Mouse (Mus musculus) embryonic facial prominence, embryonic 10.5 days (tissue): ENCODE results near the gene Gm17364. TPM values are rescaled to one million over a fixed set of nuclear protein-coding genes. Genes with fewer than 3 reads are reported as not detected.

Experiments
- DNase-seq: peaks from one replicate; pipeline ENCODE4 v3.0.0-alpha.2; 2017; ENCODE audit warnings: low spot score
- H3K27ac ChIP-seq: fragments of 300-500 bp; sonication (generic); replicated peaks from 2 replicates; pipeline ENCODE4 v1.5.1; 2016; ENCODE audit warnings: mild to moderate bottlenecking
- H3K27me3 ChIP-seq: fragments of 300-500 bp; sonication (generic); replicated peaks from 2 replicates; pipeline ENCODE4 v1.6.1; 2016; ENCODE audit warnings: low read depth, mild to moderate bottlenecking; ENCODE audit not compliant: poor library complexity, severe bottlenecking
- H3K36me3 ChIP-seq: fragments of 300-500 bp; sonication (generic); replicated peaks from 2 replicates; pipeline ENCODE4 v1.6.1; 2016; ENCODE audit warnings: mild to moderate bottlenecking, moderate library complexity
- H3K4me1 ChIP-seq: fragments of 300-500 bp; sonication (generic); 2 replicates; pipeline ENCODE4 v1.6.1; 2016
- H3K4me3 ChIP-seq: fragments of 300-500 bp; sonication (generic); 2 replicates; pipeline ENCODE4 v1.5.1; 2016; ENCODE audit warnings: mild to moderate bottlenecking, moderate library complexity
- H3K9me3 ChIP-seq: fragments of 300-500 bp; sonication (generic); 2 replicates; pipeline ENCODE4 v1.6.1; 2016; ENCODE audit warnings: mild to moderate bottlenecking
- WGBS: fragments of 180-500 bp; shearing (Covaris S2); methylation state at CpG from one replicate; pipeline ENCODE4 v1.1.7; 2016; 5-methylcytosine and 5-hydroxymethylcytosine counted together
- polyA plus RNA-seq: library from polyadenylated mRNA; unstranded; fragments of >200 nt; fragmentation: Nextera tagmentation; extraction: Ambion mirVana; gene quantifications from 2 replicates; pipeline ENCODE4 v1.2.1, GENCODE M21; 2016

Gm17364 gene
- polyA plus RNA-seq, 1 experiment from 2014 or later = not detected

- Histone ChIP-seq H3K27ac (peak within 1 kb of the TSS; percentile 93), H3K4me1 (peaks cover 21% of the 10 kb centered on the region), H3K27me3 (no peaks in the 10 kb centered on the region), H3K4me3 (peak within 1 kb of the TSS; percentile 72), H3K9me3 (no peaks in the 10 kb centered on the region), H3K36me3 (no peaks in the 10 kb centered on the region)
- WGBS = under 1% methylated on average over 78 of the region's 78 CpGs
- DNase-seq = peak; percentile 97
Measured at GRCm38 (mm10) chr13:41249538-41250317, 24.0 kb downstream of the Gm17364 start, which contains the start of gene Smim13. Gene Smim13, plus strand, starts transcription at chr13:41249844.

DNA sequence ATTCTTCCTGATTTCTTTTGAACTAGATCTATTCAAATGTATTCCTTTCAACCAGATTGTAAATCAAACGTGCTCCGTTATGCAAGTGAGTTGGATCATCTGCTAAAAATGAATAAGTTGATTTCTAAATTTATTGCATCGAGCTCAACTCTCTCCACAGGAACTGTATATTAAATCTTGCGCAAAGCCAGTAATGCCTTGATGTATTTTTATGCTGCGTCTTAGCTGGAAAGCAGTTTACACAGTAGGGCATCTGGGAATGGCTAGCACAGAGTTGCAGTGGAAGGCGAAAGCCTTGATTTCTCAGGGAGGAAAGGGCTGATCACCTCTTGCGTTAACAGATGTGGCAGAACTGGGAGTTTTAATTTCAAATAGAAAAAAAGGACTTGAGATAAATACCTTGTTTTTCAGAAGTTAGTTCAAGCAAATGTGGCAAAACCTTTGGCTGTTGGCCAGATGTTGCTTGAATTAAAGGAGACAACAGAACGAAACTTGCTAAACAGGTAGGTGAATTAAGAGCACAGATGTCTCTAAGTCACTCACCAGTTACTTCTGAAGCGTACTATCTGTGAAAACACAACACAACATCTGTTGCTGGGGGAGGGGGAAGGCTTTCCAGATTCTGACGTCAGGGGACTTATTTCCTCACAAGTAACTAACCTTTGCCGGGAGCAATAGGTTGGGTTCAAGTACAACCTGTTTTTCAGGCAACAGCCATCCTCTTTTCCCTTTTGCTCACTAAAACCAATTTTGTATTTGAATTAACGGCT is 24.8 kb downstream of the Gm17364 start:
- no peaks in the 10 kb centered on the region for H3K27me3 ChIP-seq
- DNase-seq = no peak
- H3K4me1 ChIP-seq = peaks cover 21% of the 10 kb centered on the region
- H3K4me3 ChIP-seq = peak overlapping the region; percentile 72
- H3K9me3 ChIP-seq = no peaks in the 10 kb centered on the region
- H3K36me3 ChIP-seq = no peaks in the 10 kb centered on the region
- WGBS = 47% methylated on average over 12 of the region's 12 CpGs
- peak overlapping the region; percentile 93 for H3K27ac ChIP-seq

- H3K4me1 ChIP-seq = peaks cover 6% of the 10 kb centered on the region
- H3K9me3 ChIP-seq = no peaks in the 10 kb centered on the region
- no peak for DNase-seq
- H3K27me3 ChIP-seq = peaks cover 2% of the 10 kb centered on the region; the same call in 1 of the 2 replicates
- 53% methylated on average over 6 of the region's 6 CpGs for WGBS
- no peaks in the 10 kb centered on the region for H3K36me3 ChIP-seq
- H3K27ac ChIP-seq = no peak overlapping the region
- no peak overlapping the region for H3K4me3 ChIP-seq
Measured at GRCm38 (mm10) chr13:41244306-41244830, 29.4 kb downstream of the Gm17364 start.

DNA sequence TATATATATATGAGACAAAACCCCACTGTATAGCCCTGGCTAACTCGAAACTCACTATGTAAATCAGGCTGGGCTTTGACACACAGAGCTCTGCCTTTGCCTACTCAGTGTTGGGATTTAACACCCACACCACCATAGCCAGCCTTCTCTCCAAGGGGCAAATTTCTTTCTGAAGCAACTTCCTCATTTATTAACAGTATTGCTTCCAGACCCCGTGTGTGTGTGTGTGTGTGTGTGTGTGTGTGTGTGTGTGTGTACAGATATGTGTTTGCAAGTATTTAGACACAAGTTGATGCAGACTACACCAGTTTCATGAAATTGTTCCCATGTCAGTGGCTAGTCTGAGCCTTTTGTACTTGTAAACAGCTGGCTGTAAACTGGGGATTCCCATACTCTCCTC is 32.2 kb downstream of the Gm17364 start:
- Histone ChIP-seq H3K36me3 (no peaks in the 10 kb centered on the region), H3K4me3 (no peak overlapping the region), H3K9me3 (no peaks in the 10 kb centered on the region), H3K27ac (no peak overlapping the region), H3K4me1 (no peaks in the 10 kb centered on the region; the same call in 1 of the 2 replicates), H3K27me3 (peaks cover 4% of the 10 kb centered on the region; the same call in 1 of the 2 replicates)
- DNase-seq = no peak
- 79% methylated on average over 2 of the region's 2 CpGs for WGBS

- Histone ChIP-seq H3K27me3 (peaks cover 4% of the 10 kb centered on the region; the same call in 1 of the 2 replicates), H3K4me1 (no peaks in the 10 kb centered on the region), H3K9me3 (no peaks in the 10 kb centered on the region), H3K4me3 (no peak overlapping the region), H3K27ac (no peak overlapping the region), H3K36me3 (no peaks in the 10 kb centered on the region)
- WGBS = 14% methylated on average over 5 of the region's 5 CpGs
- no peak for DNase-seq
Measured at GRCm38 (mm10) chr13:41238805-41239130, 35.0 kb downstream of the Gm17364 start.

GRCm38 (mm10) chr13:41238035-41238804 is 35.6 kb downstream of the Gm17364 start:
- Histone ChIP-seq H3K27me3 (peaks cover 4% of the 10 kb centered on the region; the same call in 1 of the 2 replicates), H3K4me1 (no peaks in the 10 kb centered on the region), H3K36me3 (no peaks in the 10 kb centered on the region), H3K4me3 (no peak overlapping the region), H3K9me3 (no peaks in the 10 kb centered on the region), H3K27ac (no peak overlapping the region)
- WGBS = 73% methylated on average over 10 of the region's 10 CpGs
- DNase-seq = no peak

- Histone ChIP-seq H3K4me3 (no peak overlapping the region), H3K9me3 (no peaks in the 10 kb centered on the region), H3K27ac (no peak overlapping the region), H3K4me1 (no peaks in the 10 kb centered on the region), H3K27me3 (peaks cover 4% of the 10 kb centered on the region; the same call in 1 of the 2 replicates), H3K36me3 (no peaks in the 10 kb centered on the region)
- WGBS = 81% methylated on average over 13 of the region's 13 CpGs
- no peak for DNase-seq
Measured at GRCm38 (mm10) chr13:41235845-41236741, 37.7 kb downstream of the Gm17364 start.

GRCm38 (mm10) chr13:41235181-41235580 is 38.6 kb downstream of the Gm17364 start:
- H3K36me3 ChIP-seq = no peaks in the 10 kb centered on the region
- peaks cover 4% of the 10 kb centered on the region; the same call in 1 of the 2 replicates for H3K27me3 ChIP-seq
- H3K27ac ChIP-seq = no peak overlapping the region
- H3K4me1 ChIP-seq = no peaks in the 10 kb centered on the region
- 86% methylated on average over 6 of the region's 6 CpGs for WGBS
- DNase-seq = no peak
- H3K9me3 ChIP-seq = no peaks in the 10 kb centered on the region
- H3K4me3 ChIP-seq = no peak overlapping the region

DNA sequence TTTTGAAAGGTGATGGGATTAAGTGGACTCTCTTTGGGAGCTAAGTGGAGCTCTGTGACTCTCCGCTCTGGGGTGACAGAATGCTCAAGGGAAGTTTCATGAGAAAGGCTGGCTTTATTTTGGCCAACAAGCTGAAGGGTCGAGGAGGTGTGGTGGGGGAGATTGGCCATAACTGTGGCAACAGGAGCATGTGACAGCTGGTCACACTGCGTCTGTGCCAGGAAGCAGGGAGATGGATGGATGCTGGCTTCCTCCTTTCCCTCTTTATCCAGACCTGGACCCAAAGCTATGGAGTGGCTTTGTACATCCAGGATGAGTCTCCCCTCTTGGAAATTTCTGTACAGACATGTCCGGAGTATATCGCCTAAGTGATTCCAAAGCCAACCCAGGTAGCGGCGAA is 40.5 kb downstream of the Gm17364 start:
- Histone ChIP-seq H3K27me3 (no peaks in the 10 kb centered on the region), H3K4me1 (no peaks in the 10 kb centered on the region), H3K4me3 (no peak overlapping the region), H3K27ac (no peak overlapping the region), H3K9me3 (no peaks in the 10 kb centered on the region), H3K36me3 (no peaks in the 10 kb centered on the region)
- DNase-seq = no peak
- WGBS = 86% methylated on average over 7 of the region's 7 CpGs

DNA sequence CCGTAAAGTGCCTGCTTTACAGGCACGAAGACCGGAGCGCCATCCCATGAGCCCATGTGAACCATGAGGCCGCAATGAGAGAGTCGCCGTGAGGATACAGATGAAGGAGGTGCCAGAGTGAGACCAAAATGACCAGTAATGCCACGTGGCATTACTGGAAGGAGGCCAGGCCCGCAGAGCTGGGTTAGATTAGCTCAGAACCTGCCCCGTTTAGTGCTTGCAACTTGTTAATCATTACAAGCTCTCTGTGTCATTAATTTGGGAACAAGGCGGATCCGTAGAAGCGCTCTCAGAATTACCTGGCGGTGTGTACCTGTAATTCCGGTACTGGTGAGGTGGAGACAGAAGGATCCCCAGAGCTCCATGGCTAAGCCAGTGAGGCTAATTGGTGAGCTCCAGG is 41.6 kb downstream of the Gm17364 start:
- Histone ChIP-seq H3K4me1 (no peaks in the 10 kb centered on the region), H3K4me3 (no peak overlapping the region), H3K36me3 (no peaks in the 10 kb centered on the region), H3K27me3 (no peaks in the 10 kb centered on the region), H3K27ac (no peak overlapping the region), H3K9me3 (no peaks in the 10 kb centered on the region)
- WGBS = 94% methylated on average over 15 of the region's 15 CpGs
- no peak for DNase-seq

DNA sequence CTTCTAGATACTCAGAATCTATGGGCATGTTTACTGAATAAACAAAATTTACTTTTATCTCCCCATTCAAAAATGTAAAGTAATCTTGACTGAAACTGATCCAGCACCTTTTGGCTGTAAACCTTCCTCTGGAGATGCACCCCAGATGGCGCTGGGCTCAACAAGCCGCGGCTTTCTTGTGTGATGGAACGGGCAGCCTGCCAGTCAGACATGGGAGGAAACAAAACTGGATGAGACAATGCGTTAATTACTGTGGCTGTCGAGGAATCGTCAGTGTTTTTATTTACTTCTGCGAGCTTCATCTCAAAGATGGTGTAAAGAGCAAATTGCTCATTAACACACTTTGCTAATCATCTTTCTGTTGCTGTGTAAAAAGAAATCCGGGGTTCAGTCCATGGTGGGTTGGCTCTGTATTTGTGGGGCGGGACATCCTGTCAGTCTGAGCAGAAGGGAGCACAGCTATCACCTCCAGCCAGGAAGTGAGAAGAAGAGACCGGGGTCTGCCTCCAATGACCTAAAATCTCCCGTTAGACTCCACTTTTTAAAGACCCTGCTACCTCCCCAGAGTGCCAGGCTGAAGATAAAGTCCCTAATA is 42.3 kb downstream of the Gm17364 start:
- H3K27me3 ChIP-seq = no peaks in the 10 kb centered on the region
- 87% methylated on average over 12 of the region's 12 CpGs for WGBS
- no peak for DNase-seq
- H3K4me1 ChIP-seq = no peaks in the 10 kb centered on the region
- no peak overlapping the region for H3K4me3 ChIP-seq
- no peaks in the 10 kb centered on the region for H3K36me3 ChIP-seq
- H3K9me3 ChIP-seq = no peaks in the 10 kb centered on the region
- no peak overlapping the region for H3K27ac ChIP-seq
